Mouse (Mus musculus): ENCODE measurements at regions not wholly inside any gene's neighbourhood (a gene's known extent, or its start where the extent isn't known, plus 50 kb on each side); places are given as distances from the start of the nearest gene placed in this dataset.
A peak's percentile ranks its signal among the peaks of the same experiment; 100 is the strongest.

DNA sequence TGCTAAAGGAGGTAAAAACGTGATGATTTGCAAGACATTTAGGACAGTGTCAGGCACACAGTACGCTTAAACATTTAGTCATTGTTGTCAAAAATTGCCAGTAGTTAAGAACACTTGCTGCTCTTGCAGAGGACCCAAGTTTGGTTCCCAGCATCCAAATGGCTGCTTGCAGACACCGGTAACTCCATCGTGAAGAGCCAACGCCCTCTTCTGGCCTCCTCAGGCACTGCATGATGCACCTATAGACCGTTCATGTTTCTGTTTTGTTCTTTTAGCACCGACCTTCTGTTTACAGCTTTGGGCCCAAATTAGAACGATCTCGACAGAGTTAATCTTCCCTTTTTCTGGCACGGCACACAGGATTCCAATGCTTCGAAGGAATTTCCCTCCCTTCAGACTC is 76.4 kb upstream of the Fer start:
- TF ChIP-seq POLR2A (IDR thresholded peaks at IDR 0.05; ENCODE audit: extremely low read depth, insufficient read depth, low read length) (no peak), CTCF (IDR thresholded peaks at IDR 0.05; ENCODE audit: low read depth, low read length) (peak; percentile 6; the same call in 1 of the 2 replicates)
